Comparison of ENCODE assay signal across 7 mouse cellular contexts in the genomic region with DNA sequence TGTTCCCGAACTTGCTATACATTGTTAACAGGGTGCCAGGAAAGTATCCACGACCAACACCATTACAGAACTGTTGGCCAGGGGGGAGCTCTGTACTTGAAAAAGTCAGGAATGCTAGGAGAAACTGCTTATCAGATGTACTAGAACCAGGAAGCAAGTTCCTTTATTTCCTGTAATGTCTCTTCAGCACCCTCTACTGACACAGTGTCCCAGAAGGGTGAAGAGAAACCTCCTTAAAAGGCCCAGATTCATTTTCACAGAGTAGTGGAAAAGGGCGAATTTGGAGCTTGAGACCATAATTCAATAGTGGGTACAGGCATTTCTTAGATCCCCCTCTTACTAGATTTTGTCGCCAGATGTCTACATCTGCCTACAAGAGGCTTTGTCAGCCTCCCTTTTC. TPM values are rescaled to one million over a fixed set of nuclear protein-coding genes. Genes with fewer than 3 reads are reported as not detected.
DNase-seq lines count a peak whose midpoint lies in the region; ATAC-seq and TF ChIP-seq lines count a peak whose summit lies in the region.

No protein-coding gene starts in this region.

- DNase-seq in liver, adult 2 months (ENCODE audit: extremely low read depth, low read depth, low spot score) = peak; percentile 75
- no peak for DNase-seq in liver
- DNase-seq in brain, embryonic 14.5 days (ENCODE audit: low read depth) = peak; percentile 84
- DNase-seq in forebrain, postnatal 0 days = peak; percentile 81
- DNase-seq in kidney, postnatal 36 days = peak; percentile 42 to 58
- no peak for DNase-seq in midbrain, embryonic 10.5 days (ENCODE audit: low spot score)
- DNase-seq in spleen, postnatal 10 days (ENCODE audit: low spot score in 2 of 2) = no peak

- no peaks in the 10 kb centered on the region for H3K9me3 ChIP-seq in forebrain, postnatal 0 days (ENCODE audit: low read length)
- H3K9me3 ChIP-seq in midbrain, embryonic 10.5 days (replicated peaks) = no peaks in the 10 kb centered on the region

- TF ChIP-seq POLR2A in liver, adult 2 months (IDR thresholded peaks at IDR 0.05; ENCODE audit: extremely low read depth, insufficient read depth, low read length) = no peak
- no peak for TF ChIP-seq POLR2A in brain, embryonic 14.5 days (IDR thresholded peaks at IDR 0.05; ENCODE audit: borderline replicate concordance, extremely low read depth, insufficient read depth, insufficient read length, poor library complexity, severe bottlenecking)

- peak overlapping the region; percentile 97 for H3K4me2 ChIP-seq in forebrain, postnatal 0 days (ENCODE audit: low read depth)

- H3K4me3 ChIP-seq in liver, adult 2 months (ENCODE audit: insufficient read depth, low read depth, low read length) = peak overlapping the region; percentile 42
- peak overlapping the region; percentile 89 for H3K4me3 ChIP-seq in forebrain, postnatal 0 days (ENCODE audit: low read depth, low read length)
- H3K4me3 ChIP-seq in midbrain, embryonic 10.5 days = peak overlapping the region; percentile 87

- peaks cover 11% of the 10 kb centered on the region for H3K4me1 ChIP-seq in liver, adult 2 months (ENCODE audit: control insufficient read depth, insufficient read depth, low read length)
- no peaks in the 10 kb centered on the region for H3K4me1 ChIP-seq in forebrain, postnatal 0 days (ENCODE audit: insufficient read depth)
- peaks cover 47% of the 10 kb centered on the region for H3K4me1 ChIP-seq in midbrain, embryonic 10.5 days

- 19% methylated on average over 4 of the region's 4 CpGs for WGBS in liver, adult 2 months
- 35% methylated on average over 4 of the region's 4 CpGs for WGBS in forebrain, postnatal 0 days
- WGBS in midbrain, embryonic 10.5 days = 40% methylated on average over 4 of the region's 4 CpGs

- peak; percentile 70 for ATAC-seq in forebrain, postnatal 0 days

- H3K79me2 ChIP-seq in liver, adult 2 months (ENCODE audit: control insufficient read depth, insufficient read depth, low read length) = peaks cover 19% of the 10 kb centered on the region; the same call in 1 of the 2 replicates

- H3K9ac ChIP-seq in liver, adult 2 months (ENCODE audit: low read depth, low read length) = peak overlapping the region; percentile 63
- peak overlapping the region; percentile 77 for H3K9ac ChIP-seq in forebrain, postnatal 0 days

- peak; percentile 11; the same call in 1 of the 2 replicates for TF ChIP-seq CTCF in liver, adult 2 months (IDR thresholded peaks at IDR 0.05; ENCODE audit: low read depth, low read length)
- TF ChIP-seq CTCF in brain, embryonic 14.5 days (IDR thresholded peaks at IDR 0.05; ENCODE audit: borderline replicate concordance, extremely low read depth, insufficient read depth, insufficient read length) = no peak
- TF ChIP-seq CTCF in forebrain, postnatal 0 days (IDR thresholded peaks at IDR 0.05; ENCODE audit: low read depth) = peak; percentile 79

- peak overlapping the region; percentile 77 for H3K27ac ChIP-seq in liver, adult 2 months (replicated peaks; ENCODE audit: insufficient read depth, low read depth, low read length)
- H3K27ac ChIP-seq in forebrain, postnatal 0 days (ENCODE audit: low read depth, low read length) = peak overlapping the region; percentile 89
- peak overlapping the region; percentile 96 for H3K27ac ChIP-seq in midbrain, embryonic 10.5 days (replicated peaks)

- H3K36me3 ChIP-seq in liver, adult 2 months (ENCODE audit: control insufficient read depth, insufficient read depth, low read length) = peaks cover 2% of the 10 kb centered on the region; the same call in 1 of the 2 replicates
- no peaks in the 10 kb centered on the region for H3K36me3 ChIP-seq in forebrain, postnatal 0 days (ENCODE audit: insufficient read depth)
- no peaks in the 10 kb centered on the region for H3K36me3 ChIP-seq in midbrain, embryonic 10.5 days

- no peaks in the 10 kb centered on the region for H3K27me3 ChIP-seq in liver, adult 2 months (ENCODE audit: control insufficient read depth, insufficient read depth, low read length)
- H3K27me3 ChIP-seq in forebrain, postnatal 0 days (ENCODE audit: insufficient read depth, low read length) = no peaks in the 10 kb centered on the region
- H3K27me3 ChIP-seq in midbrain, embryonic 10.5 days (ENCODE audit: low read depth, poor library complexity, severe bottlenecking) = peaks cover 7% of the 10 kb centered on the region; the same call in 1 of the 2 replicates

RNA-seq across cellular contexts. Expression of a gene that starts 0.6 kb away (rescaled TPM):
- 93.6 and 109 TPM in 2 replicates for total RNA-seq in liver, adult 2 months (2014; rRNA removed)
- 25.4 and 34.5 TPM in 2 replicates for polyA plus RNA-seq in liver, adult 2 months (2012; rRNA removed)
- 8.6 and 16.6 TPM in 2 replicates for polyA plus RNA-seq in brain, embryonic 14.5 days (2012; rRNA removed)
- 11.0 and 19.9 TPM in 2 replicates for total RNA-seq in forebrain, postnatal 0 days (2014; rRNA removed)
- polyA plus RNA-seq in forebrain, postnatal 0 days (2015; fragmentation: Nextera tagmentation; extraction: Ambion mirVana) = 1.4 and 2.2 TPM in 2 replicates
- 3.9 and 4.3 TPM in 2 replicates for polyA plus RNA-seq in midbrain, embryonic 10.5 days (2016; fragmentation: Nextera tagmentation; extraction: Ambion mirVana)

Comparison
In these comparisons a context has a peak if more than half of its experiments do, and no peak if none do; other contexts are left out.
1. DNase-seq: peak in liver, adult 2 months (single experiment), brain, embryonic 14.5 days (single experiment), forebrain, postnatal 0 days (single experiment) and kidney, postnatal 36 days (2 of 2); none in liver (single experiment), midbrain, embryonic 10.5 days (single experiment) and spleen, postnatal 10 days (0 of 2).
2. Peak in every context shown above with its lines, with median percentiles within 50 percentile points of each other: H3K27ac ChIP-seq and H3K4me3 ChIP-seq.